8 mouse cellular contexts compared by ENCODE assay signal in the genomic region with DNA sequence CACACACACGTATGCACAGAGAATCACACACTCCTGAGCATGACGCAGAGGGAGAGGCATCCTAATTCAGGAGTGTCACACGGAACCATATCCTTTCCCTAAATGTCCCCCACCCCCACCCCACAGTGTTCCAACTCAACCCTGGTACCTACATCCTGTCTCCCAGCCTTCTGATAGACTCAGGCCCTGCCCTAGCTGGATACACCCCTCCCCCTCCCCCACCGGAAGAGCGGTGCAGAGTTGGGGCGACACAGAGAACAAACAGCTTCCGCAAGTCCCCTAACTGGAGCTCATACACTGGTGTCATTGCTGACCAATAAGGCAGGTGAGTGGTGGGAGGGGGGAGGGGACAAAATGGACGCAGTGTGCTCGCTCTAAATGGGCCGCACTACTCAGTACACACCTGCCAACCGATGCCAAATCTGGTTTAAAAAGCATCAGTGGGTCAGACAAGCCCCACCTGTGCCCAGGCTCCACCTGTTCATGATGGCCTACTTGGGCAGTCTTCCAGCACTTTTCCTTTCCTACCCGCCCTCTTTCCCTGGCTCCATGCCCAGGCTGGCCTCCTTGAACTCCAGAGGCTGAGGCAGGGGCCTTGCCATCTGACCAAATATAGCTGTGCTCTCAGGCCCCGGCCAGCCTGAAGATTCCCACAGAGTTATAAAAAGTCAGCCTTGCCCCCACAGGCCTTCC. TPM values are rescaled to one million over a fixed set of nuclear protein-coding genes. Genes with fewer than 3 reads are reported as not detected.
DNase-seq lines count a peak whose midpoint lies in the region; ATAC-seq and TF ChIP-seq lines count a peak whose summit lies in the region.

No protein-coding gene starts in this region.

- ATAC-seq in midbrain, postnatal 0 days (ENCODE audit: low FRiP score), result no peak
- no peak for ATAC-seq in midbrain, embryonic 14.5 days (ENCODE audit: low FRiP score, low TSS enrichment)
- no peak for ATAC-seq in forebrain, embryonic 14.5 days
- ATAC-seq in forebrain, embryonic 13.5 days, result no peak

- no peaks in the 10 kb centered on the region for H3K36me3 ChIP-seq in midbrain, postnatal 0 days (ENCODE audit: insufficient read depth, low read length)
- no peaks in the 10 kb centered on the region for H3K36me3 ChIP-seq in midbrain, embryonic 14.5 days (ENCODE audit: control insufficient read depth, insufficient read depth, low read length)
- H3K36me3 ChIP-seq in forebrain, embryonic 14.5 days (ENCODE audit: control insufficient read depth, insufficient read depth, low read length), result no peaks in the 10 kb centered on the region
- no peaks in the 10 kb centered on the region for H3K36me3 ChIP-seq in forebrain, embryonic 13.5 days (ENCODE audit: poor library complexity, severe bottlenecking)

- H3K9me3 ChIP-seq in midbrain, postnatal 0 days (ENCODE audit: low read length), result no peaks in the 10 kb centered on the region
- H3K9me3 ChIP-seq in midbrain, embryonic 14.5 days (ENCODE audit: control insufficient read depth, low read length), result no peaks in the 10 kb centered on the region
- no peaks in the 10 kb centered on the region for H3K9me3 ChIP-seq in forebrain, embryonic 14.5 days (replicated peaks; ENCODE audit: control insufficient read depth, low read length)
- H3K9me3 ChIP-seq in forebrain, embryonic 13.5 days (replicated peaks), result no peaks in the 10 kb centered on the region

- peaks cover 2% of the 10 kb centered on the region; the same call in 1 of the 2 replicates for H3K4me1 ChIP-seq in midbrain, postnatal 0 days (ENCODE audit: insufficient read depth, low read length)
- H3K4me1 ChIP-seq in midbrain, embryonic 14.5 days (ENCODE audit: control insufficient read depth, insufficient read depth, low read length), result peaks cover 11% of the 10 kb centered on the region
- H3K4me1 ChIP-seq in forebrain, embryonic 14.5 days (ENCODE audit: control insufficient read depth, insufficient read depth, low read length), result peaks cover 3% of the 10 kb centered on the region; the same call in 1 of the 2 replicates
- H3K4me1 ChIP-seq in forebrain, embryonic 13.5 days, result peaks cover 39% of the 10 kb centered on the region

- 81% methylated on average over 13 of the region's 13 CpGs for WGBS in midbrain, postnatal 0 days
- WGBS in midbrain, embryonic 14.5 days, result 82% methylated on average over 13 of the region's 13 CpGs
- 71% methylated on average over 13 of the region's 13 CpGs for WGBS in forebrain, embryonic 14.5 days
- WGBS in forebrain, embryonic 13.5 days, result 79% methylated on average over 13 of the region's 13 CpGs

- no peak overlapping the region for H3K9ac ChIP-seq in midbrain, postnatal 0 days (replicated peaks; ENCODE audit: low read length, poor library complexity, severe bottlenecking)
- no peak overlapping the region for H3K9ac ChIP-seq in midbrain, embryonic 14.5 days (replicated peaks; ENCODE audit: low read length)
- H3K9ac ChIP-seq in forebrain, embryonic 14.5 days (ENCODE audit: low read length), result no peak overlapping the region
- H3K9ac ChIP-seq in forebrain, embryonic 13.5 days, result no peak overlapping the region

- H3K4me3 ChIP-seq in midbrain, postnatal 0 days (ENCODE audit: low read depth, low read length), result no peak overlapping the region
- no peak overlapping the region for H3K4me3 ChIP-seq in midbrain, embryonic 14.5 days (replicated peaks; ENCODE audit: low read depth, low read length)
- H3K4me3 ChIP-seq in forebrain, embryonic 14.5 days (ENCODE audit: low read depth, low read length), result no peak overlapping the region
- H3K4me3 ChIP-seq in forebrain, embryonic 13.5 days, result no peak overlapping the region

- peak; percentile 45 for DNase-seq in midbrain, postnatal 0 days (ENCODE audit: low spot score)
- no peak for DNase-seq in midbrain, embryonic 14.5 days
- DNase-seq in cerebellum, adult 9-10 months, result peak; percentile 81
- peak; percentile 82 for DNase-seq in kidney, postnatal 10 days
- peak; percentile 52 for DNase-seq in thymus, postnatal 25 days
- DNase-seq in forebrain, embryonic 14.5 days (ENCODE audit: low spot score), result no peak
- DNase-seq in gastrocnemius, postnatal 4 days (ENCODE audit: low spot score in 2 of 2), result no peak

- H3K27ac ChIP-seq in midbrain, postnatal 0 days (ENCODE audit: low read depth, low read length), result no peak overlapping the region
- no peak overlapping the region for H3K27ac ChIP-seq in midbrain, embryonic 14.5 days (replicated peaks; ENCODE audit: low read depth, low read length)
- H3K27ac ChIP-seq in forebrain, embryonic 14.5 days (ENCODE audit: low read depth, low read length), result no peak overlapping the region
- no peak overlapping the region for H3K27ac ChIP-seq in forebrain, embryonic 13.5 days

- no peaks in the 10 kb centered on the region for H3K27me3 ChIP-seq in midbrain, postnatal 0 days (ENCODE audit: insufficient read depth, low read length)
- no peaks in the 10 kb centered on the region for H3K27me3 ChIP-seq in midbrain, embryonic 14.5 days (ENCODE audit: control insufficient read depth, insufficient read depth, low read length)
- no peaks in the 10 kb centered on the region for H3K27me3 ChIP-seq in forebrain, embryonic 14.5 days (replicated peaks; ENCODE audit: control insufficient read depth, insufficient read depth, low read length)
- H3K27me3 ChIP-seq in forebrain, embryonic 13.5 days, result peaks cover 3% of the 10 kb centered on the region

- no peak overlapping the region for H3K4me2 ChIP-seq in midbrain, postnatal 0 days (ENCODE audit: low read depth, low read length, poor library complexity, severe bottlenecking)
- H3K4me2 ChIP-seq in midbrain, embryonic 14.5 days (ENCODE audit: low read length), result no peak overlapping the region
- H3K4me2 ChIP-seq in forebrain, embryonic 14.5 days (ENCODE audit: low read length), result no peak overlapping the region
- no peak overlapping the region for H3K4me2 ChIP-seq in forebrain, embryonic 13.5 days

- no peak for TF ChIP-seq CTCF in midbrain, postnatal 0 days (IDR thresholded peaks at IDR 0.05)

RNA-seq across cellular contexts. Expression of gene Cabp1, which starts 12.8 kb away (rescaled TPM):
- 15.5 and 29.8 TPM in 2 replicates for total RNA-seq in midbrain, postnatal 0 days (2014; rRNA removed)
- polyA plus RNA-seq in midbrain, postnatal 0 days (2015; fragmentation: Nextera tagmentation; extraction: Ambion mirVana), result 11.1 and 12.7 TPM in 2 replicates
- 6.6 and 6.9 TPM in 2 replicates for polyA plus RNA-seq in midbrain, embryonic 14.5 days (2014; fragmentation: Nextera tagmentation; extraction: Ambion mirVana)
- polyA plus RNA-seq in forebrain, embryonic 14.5 days (2014; fragmentation: Nextera tagmentation; extraction: Ambion mirVana), result 7.1 and 10.1 TPM in 2 replicates
- total RNA-seq in gastrocnemius, postnatal 4 days (2021), result 1 to 10 TPM; 4.2 to 5.1 TPM
- polyA plus RNA-seq in forebrain, embryonic 13.5 days (2015; fragmentation: Nextera tagmentation; extraction: Ambion mirVana), result 5.7 and 12.6 TPM in 2 replicates

RNA-seq across cellular contexts. Expression of gene Mlec, which starts 23.4 kb away (rescaled TPM):
- 61.7 and 64.6 TPM in 2 replicates for total RNA-seq in midbrain, postnatal 0 days (2014; rRNA removed)
- polyA plus RNA-seq in midbrain, postnatal 0 days (2015; fragmentation: Nextera tagmentation; extraction: Ambion mirVana), result 11.4 and 16.2 TPM in 2 replicates
- 14.6 and 18.6 TPM in 2 replicates for polyA plus RNA-seq in midbrain, embryonic 14.5 days (2014; fragmentation: Nextera tagmentation; extraction: Ambion mirVana)
- polyA plus RNA-seq in forebrain, embryonic 14.5 days (2014; fragmentation: Nextera tagmentation; extraction: Ambion mirVana), result 11.4 and 12.5 TPM in 2 replicates
- 100 to 1,000 TPM; 198 to 217 TPM for total RNA-seq in gastrocnemius, postnatal 4 days (2021)
- polyA plus RNA-seq in forebrain, embryonic 13.5 days (2015; fragmentation: Nextera tagmentation; extraction: Ambion mirVana), result 23.5 and 25.9 TPM in 2 replicates

RNA-seq across cellular contexts. Expression of gene Unc119b, which starts 46.6 kb away (rescaled TPM):
- total RNA-seq in midbrain, postnatal 0 days (2014; rRNA removed), result 28.4 and 30.0 TPM in 2 replicates
- 16.9 and 18.4 TPM in 2 replicates for polyA plus RNA-seq in midbrain, postnatal 0 days (2015; fragmentation: Nextera tagmentation; extraction: Ambion mirVana)
- polyA plus RNA-seq in midbrain, embryonic 14.5 days (2014; fragmentation: Nextera tagmentation; extraction: Ambion mirVana), result 29.1 and 37.2 TPM in 2 replicates
- polyA plus RNA-seq in forebrain, embryonic 14.5 days (2014; fragmentation: Nextera tagmentation; extraction: Ambion mirVana), result 35.4 and 37.8 TPM in 2 replicates
- 10 to 100 TPM; 19.9 to 20.3 TPM for total RNA-seq in gastrocnemius, postnatal 4 days (2021)
- 44.8 and 49.9 TPM in 2 replicates for polyA plus RNA-seq in forebrain, embryonic 13.5 days (2015; fragmentation: Nextera tagmentation; extraction: Ambion mirVana)

RNA-seq across cellular contexts. Expression of gene Pop5, which starts 54.2 kb away (rescaled TPM):
- 33.2 and 41.5 TPM in 2 replicates for total RNA-seq in midbrain, postnatal 0 days (2014; rRNA removed)
- polyA plus RNA-seq in midbrain, postnatal 0 days (2015; fragmentation: Nextera tagmentation; extraction: Ambion mirVana), result 95.5 and 101 TPM in 2 replicates
- polyA plus RNA-seq in midbrain, embryonic 14.5 days (2014; fragmentation: Nextera tagmentation; extraction: Ambion mirVana), result 95.6 and 106 TPM in 2 replicates
- polyA plus RNA-seq in forebrain, embryonic 14.5 days (2014; fragmentation: Nextera tagmentation; extraction: Ambion mirVana), result 101 and 105 TPM in 2 replicates
- 10 to 100 TPM; 20.2 to 25.0 TPM for total RNA-seq in gastrocnemius, postnatal 4 days (2021)
- 102 and 112 TPM in 2 replicates for polyA plus RNA-seq in forebrain, embryonic 13.5 days (2015; fragmentation: Nextera tagmentation; extraction: Ambion mirVana)

Comparison
In these comparisons a context has a peak if more than half of its experiments do, and no peak if none do; other contexts are left out.
1. DNase-seq: peak in midbrain, postnatal 0 days (single experiment), cerebellum, adult 9-10 months (single experiment), kidney, postnatal 10 days (single experiment) and thymus, postnatal 25 days (single experiment); none in midbrain, embryonic 14.5 days (single experiment), forebrain, embryonic 14.5 days (single experiment) and gastrocnemius, postnatal 4 days (0 of 2).